Mouse (Mus musculus) bone marrow, adult 2 months (tissue): ENCODE measurements at regions not wholly inside any gene's neighbourhood (a gene's known extent, or its start where the extent isn't known, plus 50 kb on each side); places are given as distances from the start of the nearest gene placed in this dataset.

Experiments
- CTCF ChIP-seq: fragments of 200-500 bp; IDR thresholded peaks from 2 replicates; pipeline ENCODE4 v1.5.1; 2011; ENCODE audit warnings: low read length, control low read depth; ENCODE audit not compliant: control insufficient read depth, insufficient read depth
- POLR2A ChIP-seq: fragments of 200-500 bp; IDR thresholded peaks from 2 replicates; pipeline ENCODE4 v1.6.1; 2011; ENCODE audit warnings: low read depth, mild to moderate bottlenecking, control low read depth, low read length, borderline replicate concordance; ENCODE audit not compliant: control insufficient read depth

DNA sequence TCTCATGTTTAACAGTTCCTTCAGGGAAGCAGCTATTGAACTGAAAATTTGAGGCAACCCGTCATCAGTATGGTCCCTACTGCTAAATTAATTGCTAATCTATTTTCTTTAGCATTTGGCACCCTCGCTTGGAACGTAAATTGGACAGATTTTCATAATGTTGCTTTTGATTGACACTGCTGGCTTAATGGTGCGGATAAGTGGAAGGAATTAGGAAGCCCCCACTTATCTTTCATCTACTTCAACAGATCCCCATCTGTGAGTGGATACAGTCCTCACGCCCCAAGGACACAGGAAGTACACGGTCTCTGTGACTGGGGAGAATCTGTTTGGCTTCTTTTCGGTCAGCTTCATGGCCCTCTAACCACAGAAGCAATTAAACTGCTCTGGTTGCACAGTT, 251.6 kb downstream of the Dact1 start:
- TF ChIP-seq POLR2A, result no peak
- no peak for TF ChIP-seq CTCF
